Mouse (Mus musculus): ENCODE measurements around the gene Efcab6. TPM values are rescaled to one million over a fixed set of nuclear protein-coding genes. Genes with fewer than 3 reads are reported as not detected.

Efcab6 gene
- polyA plus RNA-seq, 1 experiment from 2014 or later, result 0.16 TPM

GRCm38 (mm10) chr15:83913028-83913714 lies 152.0 kb downstream of the Efcab6 start:
- Histone ChIP-seq H3K27ac (ENCODE audit: low read length) (no peak overlapping the region), H3K4me1 (ENCODE audit: insufficient read depth, low read length) (no peaks in the 10 kb centered on the region), H3K9me3 (ENCODE audit: low read length) (no peaks in the 10 kb centered on the region), H3K27me3 (ENCODE audit: insufficient read depth, low read length) (no peaks in the 10 kb centered on the region), H3K4me3 (ENCODE audit: low read length) (no peak overlapping the region), H3K36me3 (ENCODE audit: insufficient read depth, low read length) (no peaks in the 10 kb centered on the region), H3K4me2 (replicated peaks; ENCODE audit: low read depth, low read length) (no peak overlapping the region), H3K9ac (replicated peaks; ENCODE audit: low read length) (no peak overlapping the region)
- WGBS, result 87% methylated on average over 14 of the region's 14 CpGs
- ATAC-seq (ENCODE audit: low FRiP score, low TSS enrichment), result no peak

- Histone ChIP-seq H3K4me3 (ENCODE audit: low read length) (no peak overlapping the region), H3K4me2 (replicated peaks; ENCODE audit: low read depth, low read length) (no peak overlapping the region), H3K9me3 (ENCODE audit: low read length) (no peaks in the 10 kb centered on the region), H3K27me3 (ENCODE audit: insufficient read depth, low read length) (no peaks in the 10 kb centered on the region), H3K4me1 (ENCODE audit: insufficient read depth, low read length) (no peaks in the 10 kb centered on the region), H3K27ac (ENCODE audit: low read length) (no peak overlapping the region), H3K9ac (replicated peaks; ENCODE audit: low read length) (no peak overlapping the region), H3K36me3 (ENCODE audit: insufficient read depth, low read length) (no peaks in the 10 kb centered on the region)
- ATAC-seq (ENCODE audit: low FRiP score, low TSS enrichment), result no peak
- 90% methylated on average over 13 of the region's 13 CpGs for WGBS
Measured at GRCm38 (mm10) chr15:83906472-83906871, 158.7 kb downstream of the Efcab6 start.

GRCm38 (mm10) chr15:83897286-83897685 lies 167.9 kb downstream of the Efcab6 start:
- Histone ChIP-seq H3K4me3 (ENCODE audit: low read length) (no peak overlapping the region), H3K27me3 (ENCODE audit: insufficient read depth, low read length) (no peaks in the 10 kb centered on the region), H3K36me3 (ENCODE audit: insufficient read depth, low read length) (no peaks in the 10 kb centered on the region), H3K9ac (replicated peaks; ENCODE audit: low read length) (no peak overlapping the region), H3K9me3 (ENCODE audit: low read length) (no peaks in the 10 kb centered on the region), H3K27ac (ENCODE audit: low read length) (no peak overlapping the region), H3K4me2 (replicated peaks; ENCODE audit: low read depth, low read length) (no peak overlapping the region), H3K4me1 (ENCODE audit: insufficient read depth, low read length) (no peaks in the 10 kb centered on the region)
- WGBS, result 57% methylated on average over 9 of the region's 9 CpGs
- no peak for ATAC-seq (ENCODE audit: low FRiP score, low TSS enrichment)

DNA sequence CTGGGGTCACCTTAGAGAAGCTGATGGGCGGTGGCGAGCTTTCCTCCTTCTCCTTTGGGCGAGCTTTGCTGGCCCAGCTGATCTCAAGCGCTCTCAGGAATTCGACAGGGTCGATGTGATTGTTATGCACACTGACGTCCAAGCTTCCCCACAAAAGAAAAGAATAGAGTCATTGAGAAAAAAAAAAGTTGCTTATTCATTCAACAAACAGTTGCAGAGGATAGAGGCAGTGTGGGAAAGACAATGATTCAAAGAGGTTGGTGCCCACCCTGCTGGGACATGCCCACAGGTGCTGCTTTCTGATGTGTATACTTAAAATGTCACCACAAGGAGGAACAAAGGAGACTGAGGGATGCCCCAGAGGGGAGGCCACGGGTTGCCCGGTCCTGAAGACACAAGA lies 169.2 kb downstream of the Efcab6 start:
- no peaks in the 10 kb centered on the region for H3K27me3 ChIP-seq (ENCODE audit: insufficient read depth, low read length)
- no peaks in the 10 kb centered on the region for H3K9me3 ChIP-seq (ENCODE audit: low read length)
- H3K27ac ChIP-seq (ENCODE audit: low read length), result no peak overlapping the region
- no peak overlapping the region for H3K9ac ChIP-seq (replicated peaks; ENCODE audit: low read length)
- no peak overlapping the region for H3K4me3 ChIP-seq (ENCODE audit: low read length)
- H3K4me2 ChIP-seq (replicated peaks; ENCODE audit: low read depth, low read length), result no peak overlapping the region
- H3K36me3 ChIP-seq (ENCODE audit: insufficient read depth, low read length), result no peaks in the 10 kb centered on the region
- H3K4me1 ChIP-seq (ENCODE audit: insufficient read depth, low read length), result no peaks in the 10 kb centered on the region
- WGBS, result 51% methylated on average over 9 of the region's 9 CpGs
- ATAC-seq (ENCODE audit: low FRiP score, low TSS enrichment), result no peak

DNA sequence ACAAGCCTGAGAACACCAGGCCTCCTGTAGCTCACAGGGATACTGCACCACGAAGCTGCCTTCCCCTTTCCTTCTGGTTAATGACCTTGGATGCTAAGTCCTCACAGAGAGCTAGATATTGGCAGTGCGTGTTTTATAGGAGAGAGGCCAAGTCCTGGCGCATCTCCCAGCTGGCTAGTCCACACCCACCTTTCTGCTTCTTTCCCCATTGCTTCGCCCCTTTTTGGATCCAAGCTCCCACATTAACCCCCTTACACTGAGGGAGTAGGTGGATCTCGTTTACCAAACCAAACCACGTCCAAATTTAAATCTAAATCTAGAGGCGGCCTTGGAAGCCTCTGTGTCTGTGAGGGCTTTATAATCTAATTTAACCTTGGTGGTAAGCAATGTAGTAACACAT lies 170.9 kb downstream of the Efcab6 start:
- no peaks in the 10 kb centered on the region for H3K4me1 ChIP-seq (ENCODE audit: insufficient read depth, low read length)
- 80% methylated on average over 7 of the region's 7 CpGs for WGBS
- no peaks in the 10 kb centered on the region for H3K9me3 ChIP-seq (ENCODE audit: low read length)
- H3K9ac ChIP-seq (replicated peaks; ENCODE audit: low read length), result no peak overlapping the region
- ATAC-seq (ENCODE audit: low FRiP score, low TSS enrichment), result no peak
- no peak overlapping the region for H3K4me3 ChIP-seq (ENCODE audit: low read length)
- H3K4me2 ChIP-seq (replicated peaks; ENCODE audit: low read depth, low read length), result no peak overlapping the region
- no peaks in the 10 kb centered on the region for H3K27me3 ChIP-seq (ENCODE audit: insufficient read depth, low read length)
- H3K27ac ChIP-seq (ENCODE audit: low read length), result no peak overlapping the region
- no peaks in the 10 kb centered on the region for H3K36me3 ChIP-seq (ENCODE audit: insufficient read depth, low read length)

GRCm38 (mm10) chr15:83892871-83893270 lies 172.3 kb downstream of the Efcab6 start:
- no peak overlapping the region for H3K9ac ChIP-seq (replicated peaks; ENCODE audit: low read length)
- H3K9me3 ChIP-seq (ENCODE audit: low read length), result no peaks in the 10 kb centered on the region
- no peak overlapping the region for H3K4me2 ChIP-seq (replicated peaks; ENCODE audit: low read depth, low read length)
- no peaks in the 10 kb centered on the region for H3K4me1 ChIP-seq (ENCODE audit: insufficient read depth, low read length)
- H3K27ac ChIP-seq (ENCODE audit: low read length), result no peak overlapping the region
- H3K27me3 ChIP-seq (ENCODE audit: insufficient read depth, low read length), result no peaks in the 10 kb centered on the region
- no peaks in the 10 kb centered on the region for H3K36me3 ChIP-seq (ENCODE audit: insufficient read depth, low read length)
- no peak for ATAC-seq (ENCODE audit: low FRiP score, low TSS enrichment)
- WGBS, result 76% methylated on average over 15 of the region's 15 CpGs
- no peak overlapping the region for H3K4me3 ChIP-seq (ENCODE audit: low read length)

- Histone ChIP-seq H3K9me3 (ENCODE audit: low read length) (no peaks in the 10 kb centered on the region), H3K36me3 (ENCODE audit: insufficient read depth, low read length) (no peaks in the 10 kb centered on the region), H3K9ac (replicated peaks; ENCODE audit: low read length) (no peak overlapping the region), H3K4me2 (replicated peaks; ENCODE audit: low read depth, low read length) (no peak overlapping the region), H3K27me3 (ENCODE audit: insufficient read depth, low read length) (no peaks in the 10 kb centered on the region), H3K4me3 (ENCODE audit: low read length) (no peak overlapping the region), H3K27ac (ENCODE audit: low read length) (no peak overlapping the region), H3K4me1 (ENCODE audit: insufficient read depth, low read length) (no peaks in the 10 kb centered on the region)
- no peak for ATAC-seq (ENCODE audit: low FRiP score, low TSS enrichment)
- 85% methylated on average over 9 of the region's 9 CpGs for WGBS
Measured at GRCm38 (mm10) chr15:83884291-83884690, 180.9 kb downstream of the Efcab6 start.

DNA sequence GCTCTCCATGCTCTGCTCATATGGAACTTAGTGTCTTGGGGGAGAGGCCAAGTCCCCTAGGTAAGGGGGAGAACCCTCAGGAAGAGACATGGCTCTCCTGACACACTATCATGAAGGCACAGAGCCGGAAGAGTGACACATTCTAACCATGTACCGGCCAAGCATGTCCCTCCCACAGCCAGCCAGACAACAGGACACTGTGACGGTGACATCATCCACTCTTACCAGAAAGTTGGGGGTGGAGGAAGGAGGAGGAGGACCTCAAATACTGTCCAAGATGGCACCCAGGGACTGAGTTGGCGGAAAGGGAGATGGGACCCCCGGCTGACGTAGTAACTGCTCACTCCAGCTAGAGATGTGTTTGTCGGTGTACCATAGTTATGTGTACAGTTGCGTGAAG lies 181.4 kb downstream of the Efcab6 start:
- Histone ChIP-seq H3K4me2 (replicated peaks; ENCODE audit: low read depth, low read length) (no peak overlapping the region), H3K9me3 (ENCODE audit: low read length) (no peaks in the 10 kb centered on the region), H3K4me1 (ENCODE audit: insufficient read depth, low read length) (no peaks in the 10 kb centered on the region), H3K27me3 (ENCODE audit: insufficient read depth, low read length) (no peaks in the 10 kb centered on the region), H3K9ac (replicated peaks; ENCODE audit: low read length) (no peak overlapping the region), H3K27ac (ENCODE audit: low read length) (no peak overlapping the region), H3K4me3 (ENCODE audit: low read length) (no peak overlapping the region), H3K36me3 (ENCODE audit: insufficient read depth, low read length) (no peaks in the 10 kb centered on the region)
- WGBS, result 90% methylated on average over 8 of the region's 8 CpGs
- ATAC-seq (ENCODE audit: low FRiP score, low TSS enrichment), result no peak

DNA sequence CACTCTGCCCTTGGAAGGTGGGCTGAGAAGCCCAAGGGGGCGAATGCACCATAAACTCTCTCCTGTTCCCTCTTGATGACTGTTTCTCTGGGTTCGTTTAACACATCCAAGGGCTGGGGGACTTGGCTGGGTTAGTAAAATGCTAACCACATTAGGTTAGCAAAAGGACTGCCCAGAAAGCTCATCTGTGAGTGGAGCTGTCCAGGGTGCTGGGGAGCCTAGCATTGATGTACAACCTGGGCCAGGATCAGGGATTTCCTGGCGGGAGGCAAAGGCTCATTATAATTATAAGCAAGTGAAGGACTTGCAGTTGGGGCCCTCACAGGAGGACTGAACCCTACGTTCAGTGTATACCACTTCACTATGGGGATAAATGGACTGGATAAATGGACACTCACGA lies 185.3 kb downstream of the Efcab6 start:
- Histone ChIP-seq H3K36me3 (ENCODE audit: insufficient read depth, low read length) (no peaks in the 10 kb centered on the region), H3K27ac (ENCODE audit: low read length) (no peak overlapping the region), H3K9me3 (ENCODE audit: low read length) (no peaks in the 10 kb centered on the region), H3K4me3 (ENCODE audit: low read length) (no peak overlapping the region), H3K4me2 (replicated peaks; ENCODE audit: low read depth, low read length) (no peak overlapping the region), H3K27me3 (ENCODE audit: insufficient read depth, low read length) (no peaks in the 10 kb centered on the region), H3K4me1 (ENCODE audit: insufficient read depth, low read length) (no peaks in the 10 kb centered on the region), H3K9ac (replicated peaks; ENCODE audit: low read length) (no peak overlapping the region)
- no peak for ATAC-seq (ENCODE audit: low FRiP score, low TSS enrichment)
- WGBS, result 19% methylated on average over 5 of the region's 5 CpGs

DNA sequence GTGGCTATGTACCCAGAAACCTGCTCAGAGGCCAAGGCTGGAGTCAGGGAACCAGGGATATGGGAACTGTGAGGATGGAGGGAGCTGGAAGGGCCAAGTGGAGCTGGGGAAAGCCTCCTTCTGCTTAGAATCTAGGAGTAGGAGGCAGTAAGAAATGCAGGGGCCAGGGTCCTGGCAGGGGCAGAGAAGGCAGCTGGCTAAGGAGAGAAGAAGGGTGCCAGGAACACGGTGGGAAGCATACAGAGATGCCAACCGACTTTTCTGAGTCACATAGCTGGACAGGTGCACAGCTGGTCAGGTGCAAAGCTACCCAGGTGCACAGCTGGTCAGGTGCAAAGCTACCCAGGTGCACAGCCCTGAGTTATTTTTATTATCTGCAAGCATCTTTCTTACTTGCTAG lies 187.3 kb downstream of the Efcab6 start:
- Histone ChIP-seq H3K9me3 (ENCODE audit: low read length) (no peaks in the 10 kb centered on the region), H3K4me3 (ENCODE audit: low read length) (no peak overlapping the region), H3K9ac (replicated peaks; ENCODE audit: low read length) (no peak overlapping the region), H3K27ac (ENCODE audit: low read length) (no peak overlapping the region), H3K4me2 (replicated peaks; ENCODE audit: low read depth, low read length) (no peak overlapping the region), H3K36me3 (ENCODE audit: insufficient read depth, low read length) (no peaks in the 10 kb centered on the region), H3K4me1 (ENCODE audit: insufficient read depth, low read length) (no peaks in the 10 kb centered on the region), H3K27me3 (ENCODE audit: insufficient read depth, low read length) (no peaks in the 10 kb centered on the region)
- 79% methylated on average over 2 of the region's 2 CpGs for WGBS
- ATAC-seq (ENCODE audit: low FRiP score, low TSS enrichment), result no peak
